Mouse (Mus musculus) hindbrain, embryonic 11.5 days (tissue): ENCODE data around the gene Aldh1b1. TPM values are rescaled to one million over a fixed set of nuclear protein-coding genes. Genes with fewer than 3 reads are reported as not detected.

ENCODE experiments used
- ATAC-seq: fragments of 200-750 bp; cut with Nextera tagmentation; 2 replicates; pipeline ENCODE4 v1.8.0; 2017; ENCODE audit warnings: mild to moderate bottlenecking, moderate TSS enrichment, moderate library complexity; ENCODE audit not compliant: low FRiP score
- DNase-seq: peaks from one replicate; pipeline ENCODE4 v3.0.0-alpha.2; 2015; ENCODE audit warnings: low spot score
- H3K27ac ChIP-seq: fragments of 300-500 bp; sonication (generic); 2 replicates; pipeline ENCODE4 v1.5.1; 2014; ENCODE audit warnings: mild to moderate bottlenecking, low read depth, low read length
- H3K27me3 ChIP-seq: fragments of 300-500 bp; sonication (generic); 2 replicates; pipeline ENCODE4 v1.6.1; 2014; ENCODE audit warnings: mild to moderate bottlenecking, low read length, moderate library complexity, mixed read lengths; ENCODE audit not compliant: control insufficient read depth, insufficient read depth
- H3K36me3 ChIP-seq: fragments of 300-500 bp; sonication (generic); 2 replicates; pipeline ENCODE4 v1.6.1; 2014; ENCODE audit warnings: mild to moderate bottlenecking, low read length, moderate library complexity, mixed read lengths; ENCODE audit not compliant: control insufficient read depth, insufficient read depth
- H3K4me1 ChIP-seq: fragments of 300-500 bp; sonication (generic); replicated peaks from 2 replicates; pipeline ENCODE4 v1.6.1; 2014; ENCODE audit warnings: low read length, mixed read lengths; ENCODE audit not compliant: control insufficient read depth, insufficient read depth
- H3K4me2 ChIP-seq: fragments of 300-500 bp; sonication (generic); replicated peaks from 2 replicates; pipeline ENCODE4 v1.6.1; 2014; ENCODE audit warnings: mild to moderate bottlenecking, low read depth, low read length
- H3K4me3 ChIP-seq: fragments of 300-500 bp; sonication (generic); 2 replicates; pipeline ENCODE4 v1.5.1; 2014; ENCODE audit warnings: low read depth, low read length
- H3K9ac ChIP-seq: fragments of 300-500 bp; sonication (generic); 2 replicates; pipeline ENCODE4 v1.6.1; 2014; ENCODE audit warnings: low read depth, low read length
- H3K9me3 ChIP-seq: fragments of 300-500 bp; sonication (generic); 2 replicates; pipeline ENCODE4 v1.6.1; 2016; ENCODE audit warnings: low read length; ENCODE audit not compliant: control insufficient read depth
- WGBS: fragments of 180-500 bp; shearing (Covaris S2); extraction: QIAGEN DNeasy Blood & Tissue Kit; methylation state at CpG from one replicate; pipeline ENCODE4 v1.1.7; 2014; 5-methylcytosine and 5-hydroxymethylcytosine counted together
- polyA plus RNA-seq: library from polyadenylated mRNA; unstranded; fragments of >200 nt; fragmentation: Nextera tagmentation; extraction: Ambion mirVana; gene quantifications from 2 replicates; pipeline ENCODE4 v1.2.1, GENCODE M21; 2014

Gene Aldh1b1
- polyA plus RNA-seq, 1 experiment from 2014 or later, result 6.0 TPM

- ATAC-seq (no peak), DNase-seq (no peak)
- no peak overlapping the region for H3K9ac ChIP-seq
- H3K4me3 ChIP-seq, result no peak overlapping the region
- H3K27me3 ChIP-seq, result no peaks in the 10 kb centered on the region
- H3K9me3 ChIP-seq, result no peaks in the 10 kb centered on the region
- H3K36me3 ChIP-seq, result no peaks in the 10 kb centered on the region
- H3K27ac ChIP-seq, result no peak overlapping the region
- WGBS, result 64% methylated on average over 13 of the region's 13 CpGs
- no peaks in the 10 kb centered on the region; the same call in 1 of the 2 replicates for H3K4me1 ChIP-seq
- no peak overlapping the region for H3K4me2 ChIP-seq
Measured at GRCm38 (mm10) chr4:45789263-45789958, 9.4 kb upstream of the Aldh1b1 start.

GRCm38 (mm10) chr4:45790018-45790417, 8.8 kb upstream of the Aldh1b1 start:
- Histone ChIP-seq H3K4me2 (no peak overlapping the region), H3K36me3 (no peaks in the 10 kb centered on the region), H3K4me3 (no peak overlapping the region), H3K27me3 (no peaks in the 10 kb centered on the region), H3K27ac (no peak overlapping the region), H3K4me1 (no peaks in the 10 kb centered on the region; the same call in 1 of the 2 replicates), H3K9ac (no peak overlapping the region), H3K9me3 (no peaks in the 10 kb centered on the region)
- DNase-seq (no peak), ATAC-seq (no peak)
- 59% methylated on average over 2 of the region's 2 CpGs for WGBS

- DNase-seq (peak; percentile 57), ATAC-seq (peak; percentile 56; the same call in 1 of the 2 replicates)
- no peaks in the 10 kb centered on the region for H3K27me3 ChIP-seq
- peak overlapping the region; percentile 49 for H3K9ac ChIP-seq
- peak overlapping the region; percentile 53; the same call in 1 of the 2 replicates for H3K27ac ChIP-seq
- peak overlapping the region; percentile 24 for H3K4me3 ChIP-seq
- no peaks in the 10 kb centered on the region for H3K9me3 ChIP-seq
- H3K4me1 ChIP-seq, result no peaks in the 10 kb centered on the region
- WGBS, result 4% methylated on average over 11 of the region's 12 CpGs
- H3K36me3 ChIP-seq, result no peaks in the 10 kb centered on the region
- H3K4me2 ChIP-seq, result peak overlapping the region; percentile 33
Measured at GRCm38 (mm10) chr4:45795191-45795811, 3.5 kb upstream of the Aldh1b1 start.

- no peaks in the 10 kb centered on the region for H3K36me3 ChIP-seq
- H3K27ac ChIP-seq, result no peak overlapping the region
- 82% methylated on average over 5 of the region's 5 CpGs for WGBS
- no peak for ATAC-seq
- DNase-seq, result no peak
- H3K9ac ChIP-seq, result no peak overlapping the region
- no peak overlapping the region for H3K4me3 ChIP-seq
- no peak overlapping the region for H3K4me2 ChIP-seq
- H3K4me1 ChIP-seq, result no peaks in the 10 kb centered on the region
- H3K27me3 ChIP-seq, result no peaks in the 10 kb centered on the region
- no peaks in the 10 kb centered on the region for H3K9me3 ChIP-seq
Measured at GRCm38 (mm10) chr4:45796760-45797159, 2.1 kb upstream of the Aldh1b1 start.

GRCm38 (mm10) chr4:45799956-45800537, 1.2 kb downstream of the Aldh1b1 start:
- no peak overlapping the region for H3K9ac ChIP-seq
- DNase-seq (no peak), ATAC-seq (no peak)
- no peaks in the 10 kb centered on the region for H3K36me3 ChIP-seq
- H3K4me3 ChIP-seq, result no peak overlapping the region
- H3K9me3 ChIP-seq, result no peaks in the 10 kb centered on the region
- no peak overlapping the region for H3K27ac ChIP-seq
- no peak overlapping the region for H3K4me2 ChIP-seq
- no peaks in the 10 kb centered on the region for H3K27me3 ChIP-seq
- 44% methylated on average over 3 of the region's 3 CpGs for WGBS
- no peaks in the 10 kb centered on the region for H3K4me1 ChIP-seq

GRCm38 (mm10) chr4:45802900-45803299, 4.1 kb downstream of the Aldh1b1 start:
- 95% methylated on average over 14 of the region's 14 CpGs for WGBS
- Histone ChIP-seq H3K4me3 (no peak overlapping the region), H3K4me2 (no peak overlapping the region), H3K27ac (no peak overlapping the region), H3K9me3 (no peaks in the 10 kb centered on the region), H3K36me3 (no peaks in the 10 kb centered on the region), H3K9ac (no peak overlapping the region), H3K4me1 (no peaks in the 10 kb centered on the region), H3K27me3 (no peaks in the 10 kb centered on the region)
- ATAC-seq (no peak), DNase-seq (no peak)

- no peaks in the 10 kb centered on the region for H3K4me1 ChIP-seq
- H3K4me2 ChIP-seq, result no peak overlapping the region
- H3K27ac ChIP-seq, result no peak overlapping the region
- H3K36me3 ChIP-seq, result no peaks in the 10 kb centered on the region
- no peaks in the 10 kb centered on the region for H3K27me3 ChIP-seq
- ATAC-seq, result no peak
- WGBS, result 45% methylated on average over 7 of the region's 7 CpGs
- no peak overlapping the region for H3K9ac ChIP-seq
- H3K9me3 ChIP-seq, result no peaks in the 10 kb centered on the region
- DNase-seq, result no peak
- no peak overlapping the region for H3K4me3 ChIP-seq
Measured at GRCm38 (mm10) chr4:45808034-45808433, 9.2 kb downstream of the Aldh1b1 start.

GRCm38 (mm10) chr4:45811250-45811649, 12.4 kb downstream of the Aldh1b1 start:
- no peak for ATAC-seq
- WGBS, result 9% methylated on average over 8 of the region's 8 CpGs

More at GRCm38 (mm10) chr4:45811250-45811649, 12.4 kb downstream of the Aldh1b1 start:
- H3K27me3 ChIP-seq, result no peaks in the 10 kb centered on the region
- H3K9ac ChIP-seq, result no peak overlapping the region
- DNase-seq, result no peak
- no peaks in the 10 kb centered on the region for H3K36me3 ChIP-seq
- H3K4me2 ChIP-seq, result no peak overlapping the region
- H3K9me3 ChIP-seq, result no peaks in the 10 kb centered on the region
- H3K4me1 ChIP-seq, result no peaks in the 10 kb centered on the region
- no peak overlapping the region for H3K27ac ChIP-seq
- no peak overlapping the region for H3K4me3 ChIP-seq
